Mouse (Mus musculus): ENCODE measurements at regions not wholly inside any gene's neighbourhood (a gene's known extent, or its start where the extent isn't known, plus 50 kb on each side); places are given as distances from the start of the nearest gene placed in this dataset.

DNA sequence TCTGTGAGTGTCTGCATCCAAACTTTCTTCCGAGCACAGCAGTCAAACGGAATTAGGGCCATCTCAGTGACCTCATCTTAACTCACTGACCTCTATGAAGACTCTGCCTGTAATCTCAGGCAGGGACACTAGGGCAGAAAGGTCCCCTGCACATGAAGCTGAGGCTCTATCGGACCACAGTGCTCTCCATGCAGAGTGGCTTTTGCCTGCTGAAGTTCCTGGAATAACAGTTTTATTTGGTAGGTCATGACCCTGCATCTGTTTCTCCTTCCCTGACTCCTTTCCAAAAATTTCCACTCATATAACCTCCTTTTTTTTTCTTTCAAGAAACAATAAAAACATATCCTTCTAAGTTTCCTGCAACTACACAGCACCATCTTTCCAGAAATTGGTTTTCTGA is 136.9 kb upstream of the Klf3 start:
- TF ChIP-seq POLR2A (IDR thresholded peaks at IDR 0.05; ENCODE audit: borderline replicate concordance, insufficient read depth, low read length) (no peak), CTCF (IDR thresholded peaks at IDR 0.05; ENCODE audit: borderline replicate concordance, insufficient read depth, low read depth, low read length) (no peak)
